Mouse (Mus musculus): ENCODE data around the gene Foxp1.

The Foxp1 gene

GRCm38 (mm10) chr6:99522359-99523108 lies at the start of gene Foxp1:
TSS of gene Foxp1 (minus strand) at chr6:99522721.
- no peaks in the 10 kb centered on the region for H3K27me3 ChIP-seq (ENCODE audit: control insufficient read depth, insufficient read depth, low read length, poor library complexity, severe bottlenecking)
- DNase-seq (ENCODE audit: low read depth, low spot score) = peak; percentile 83
- H3K36me3 ChIP-seq (ENCODE audit: control insufficient read depth, insufficient read depth, low read length, poor library complexity, severe bottlenecking) = no peaks in the 10 kb centered on the region

GRCm38 (mm10) chr6:99572071-99572470 lies 49.5 kb upstream of the Foxp1 start:
- no peak for DNase-seq (ENCODE audit: low read depth, low spot score)
- Histone ChIP-seq H3K36me3 (ENCODE audit: control insufficient read depth, insufficient read depth, low read length, poor library complexity, severe bottlenecking) (no peaks in the 10 kb centered on the region), H3K27me3 (ENCODE audit: control insufficient read depth, insufficient read depth, low read length, poor library complexity, severe bottlenecking) (no peaks in the 10 kb centered on the region)

GRCm38 (mm10) chr6:99566921-99567320 lies 44.4 kb upstream of the Foxp1 start:
- no peaks in the 10 kb centered on the region for H3K27me3 ChIP-seq (ENCODE audit: control insufficient read depth, insufficient read depth, low read length, poor library complexity, severe bottlenecking)
- no peaks in the 10 kb centered on the region for H3K36me3 ChIP-seq (ENCODE audit: control insufficient read depth, insufficient read depth, low read length, poor library complexity, severe bottlenecking)
- no peak for DNase-seq (ENCODE audit: low read depth, low spot score)

- DNase-seq (ENCODE audit: low read depth, low spot score) = no peak
- no peaks in the 10 kb centered on the region for H3K27me3 ChIP-seq (ENCODE audit: control insufficient read depth, insufficient read depth, low read length, poor library complexity, severe bottlenecking)
These were observed 42.2 kb upstream of the Foxp1 start for GRCm38 (mm10) chr6:99564766-99565165.

GRCm38 (mm10) chr6:99556950-99557349 lies 34.4 kb upstream of the Foxp1 start:
- DNase-seq (ENCODE audit: low read depth, low spot score) = no peak
- Histone ChIP-seq H3K36me3 (ENCODE audit: control insufficient read depth, insufficient read depth, low read length, poor library complexity, severe bottlenecking) (no peaks in the 10 kb centered on the region), H3K27me3 (ENCODE audit: control insufficient read depth, insufficient read depth, low read length, poor library complexity, severe bottlenecking) (no peaks in the 10 kb centered on the region)

More at GRCm38 (mm10) chr6:99564766-99565165, 42.2 kb upstream of the Foxp1 start:
- no peaks in the 10 kb centered on the region for H3K36me3 ChIP-seq (ENCODE audit: control insufficient read depth, insufficient read depth, low read length, poor library complexity, severe bottlenecking)

GRCm38 (mm10) chr6:99552816-99553215 lies 30.3 kb upstream of the Foxp1 start:
- no peaks in the 10 kb centered on the region for H3K27me3 ChIP-seq (ENCODE audit: control insufficient read depth, insufficient read depth, low read length, poor library complexity, severe bottlenecking)
- no peaks in the 10 kb centered on the region for H3K36me3 ChIP-seq (ENCODE audit: control insufficient read depth, insufficient read depth, low read length, poor library complexity, severe bottlenecking)
- DNase-seq (ENCODE audit: low read depth, low spot score) = no peak

- Histone ChIP-seq H3K27me3 (ENCODE audit: control insufficient read depth, insufficient read depth, low read length, poor library complexity, severe bottlenecking) (no peaks in the 10 kb centered on the region), H3K36me3 (ENCODE audit: control insufficient read depth, insufficient read depth, low read length, poor library complexity, severe bottlenecking) (no peaks in the 10 kb centered on the region)
- no peak for DNase-seq (ENCODE audit: low read depth, low spot score)
These were observed 23.9 kb upstream of the Foxp1 start for GRCm38 (mm10) chr6:99546416-99546815.

- DNase-seq (ENCODE audit: low read depth, low spot score) = no peak
- Histone ChIP-seq H3K27me3 (ENCODE audit: control insufficient read depth, insufficient read depth, low read length, poor library complexity, severe bottlenecking) (no peaks in the 10 kb centered on the region), H3K36me3 (ENCODE audit: control insufficient read depth, insufficient read depth, low read length, poor library complexity, severe bottlenecking) (no peaks in the 10 kb centered on the region)
These were observed 22.9 kb upstream of the Foxp1 start for GRCm38 (mm10) chr6:99545437-99545836.

- no peak for DNase-seq (ENCODE audit: low read depth, low spot score)
- Histone ChIP-seq H3K36me3 (ENCODE audit: control insufficient read depth, insufficient read depth, low read length, poor library complexity, severe bottlenecking) (no peaks in the 10 kb centered on the region), H3K27me3 (ENCODE audit: control insufficient read depth, insufficient read depth, low read length, poor library complexity, severe bottlenecking) (no peaks in the 10 kb centered on the region)
These were observed 18.6 kb upstream of the Foxp1 start for GRCm38 (mm10) chr6:99541105-99541504.

GRCm38 (mm10) chr6:99540653-99541052 lies 18.1 kb upstream of the Foxp1 start:
- no peaks in the 10 kb centered on the region for H3K36me3 ChIP-seq (ENCODE audit: control insufficient read depth, insufficient read depth, low read length, poor library complexity, severe bottlenecking)
- H3K27me3 ChIP-seq (ENCODE audit: control insufficient read depth, insufficient read depth, low read length, poor library complexity, severe bottlenecking) = no peaks in the 10 kb centered on the region
- DNase-seq (ENCODE audit: low read depth, low spot score) = no peak

- H3K36me3 ChIP-seq (ENCODE audit: control insufficient read depth, insufficient read depth, low read length, poor library complexity, severe bottlenecking) = no peaks in the 10 kb centered on the region
- no peak for DNase-seq (ENCODE audit: low read depth, low spot score)
- no peaks in the 10 kb centered on the region; the same call in 1 of the 2 replicates for H3K27me3 ChIP-seq (ENCODE audit: control insufficient read depth, insufficient read depth, low read length, poor library complexity, severe bottlenecking)
These were observed 17.6 kb upstream of the Foxp1 start for GRCm38 (mm10) chr6:99540146-99540545.

- Histone ChIP-seq H3K36me3 (ENCODE audit: control insufficient read depth, insufficient read depth, low read length, poor library complexity, severe bottlenecking) (no peaks in the 10 kb centered on the region), H3K27me3 (ENCODE audit: control insufficient read depth, insufficient read depth, low read length, poor library complexity, severe bottlenecking) (no peaks in the 10 kb centered on the region; the same call in 1 of the 2 replicates)
- no peak for DNase-seq (ENCODE audit: low read depth, low spot score)
These were observed 15.8 kb upstream of the Foxp1 start for GRCm38 (mm10) chr6:99538194-99538941.

- DNase-seq (ENCODE audit: low read depth, low spot score) = no peak
- no peaks in the 10 kb centered on the region for H3K36me3 ChIP-seq (ENCODE audit: control insufficient read depth, insufficient read depth, low read length, poor library complexity, severe bottlenecking)
- H3K27me3 ChIP-seq (ENCODE audit: control insufficient read depth, insufficient read depth, low read length, poor library complexity, severe bottlenecking) = no peaks in the 10 kb centered on the region; the same call in 1 of the 2 replicates
These were observed 11.8 kb upstream of the Foxp1 start for GRCm38 (mm10) chr6:99534211-99534745.

- Histone ChIP-seq H3K36me3 (ENCODE audit: control insufficient read depth, insufficient read depth, low read length, poor library complexity, severe bottlenecking) (no peaks in the 10 kb centered on the region), H3K27me3 (ENCODE audit: control insufficient read depth, insufficient read depth, low read length, poor library complexity, severe bottlenecking) (no peaks in the 10 kb centered on the region; the same call in 1 of the 2 replicates)
- DNase-seq (ENCODE audit: low read depth, low spot score) = no peak
These were observed 9.9 kb upstream of the Foxp1 start for GRCm38 (mm10) chr6:99532458-99532857.

- no peak for DNase-seq (ENCODE audit: low read depth, low spot score)
- Histone ChIP-seq H3K36me3 (ENCODE audit: control insufficient read depth, insufficient read depth, low read length, poor library complexity, severe bottlenecking) (no peaks in the 10 kb centered on the region), H3K27me3 (ENCODE audit: control insufficient read depth, insufficient read depth, low read length, poor library complexity, severe bottlenecking) (no peaks in the 10 kb centered on the region)
These were observed 6.5 kb upstream of the Foxp1 start for GRCm38 (mm10) chr6:99528972-99529371.

Data from splenic B cell, adult 2 months (primary cell).